9 mouse cellular contexts compared by ENCODE assay signal in genomic region chr7:79810611-79811506, GRCm38 (mm10). TPM values are rescaled to one million over a fixed set of nuclear protein-coding genes. Genes with fewer than 3 reads are reported as not detected.
DNase-seq lines count a peak whose midpoint lies in the region; ATAC-seq lines count a peak whose summit lies in the region.
"Had no signal": no experiment of that assay in that cellular context is flagged by ENCODE, and none has a peak within 500 bp of the region (broad histone marks: within the 10 kb centered on the region; RNA-seq: fewer than 3 reads in every experiment).

Gene Mesp2 (plus strand): TSS chr7:79810727.

- H3K4me1 ChIP-seq in forebrain, embryonic 14.5 days (ENCODE audit: control insufficient read depth, insufficient read depth, low read length), result no peaks in the 10 kb centered on the region
- no peaks in the 10 kb centered on the region; the same call in 1 of the 2 replicates for H3K4me1 ChIP-seq in liver, embryonic 16.5 days (ENCODE audit: control insufficient read depth, low read depth, low read length)
- 0 out of 2 replicates have a peak, but pooled peaks cover 7% of the 10 kb centered on the region for H3K4me1 ChIP-seq in neural tube, embryonic 12.5 days
- peaks cover 6% of the 10 kb centered on the region; the same call in 1 of the 2 replicates for H3K4me1 ChIP-seq in stomach, embryonic 14.5 days (ENCODE audit: control insufficient read depth, insufficient read depth, low read length)

- no peaks in the 10 kb centered on the region for H3K9me3 ChIP-seq in forebrain, embryonic 14.5 days (replicated peaks; ENCODE audit: control insufficient read depth, low read length)
- no peaks in the 10 kb centered on the region for H3K9me3 ChIP-seq in liver, embryonic 16.5 days (replicated peaks; ENCODE audit: control insufficient read depth, low read length)
- H3K9me3 ChIP-seq in neural tube, embryonic 12.5 days, result no peaks in the 10 kb centered on the region
- no peaks in the 10 kb centered on the region for H3K9me3 ChIP-seq in stomach, embryonic 14.5 days (ENCODE audit: control insufficient read depth, low read depth, low read length)
- H3K9me3 ChIP-seq: G1E had no signal

- no peaks in the 10 kb centered on the region for H3K36me3 ChIP-seq in forebrain, embryonic 14.5 days (ENCODE audit: control insufficient read depth, insufficient read depth, low read length)
- H3K36me3 ChIP-seq in liver, embryonic 16.5 days (ENCODE audit: control insufficient read depth, insufficient read depth), result no peaks in the 10 kb centered on the region
- no peaks in the 10 kb centered on the region for H3K36me3 ChIP-seq in neural tube, embryonic 12.5 days
- no peaks in the 10 kb centered on the region for H3K36me3 ChIP-seq in stomach, embryonic 14.5 days (ENCODE audit: control insufficient read depth, insufficient read depth, low read length)
- H3K36me3 ChIP-seq: G1E had no signal

- no peak within 1 kb of the TSS for H3K27ac ChIP-seq in forebrain, embryonic 14.5 days (ENCODE audit: low read depth, low read length)
- H3K27ac ChIP-seq in liver, embryonic 16.5 days (ENCODE audit: low read length), result no peak within 1 kb of the TSS
- no peak within 1 kb of the TSS for H3K27ac ChIP-seq in neural tube, embryonic 12.5 days
- H3K27ac ChIP-seq in stomach, embryonic 14.5 days (ENCODE audit: low read length), result no peak within 1 kb of the TSS

- H3K4me3 ChIP-seq in forebrain, embryonic 14.5 days (ENCODE audit: low read depth, low read length), result peak within 1 kb of the TSS; percentile 32
- peak within 1 kb of the TSS; percentile 28 for H3K4me3 ChIP-seq in liver, embryonic 16.5 days (ENCODE audit: low read depth, low read length)
- H3K4me3 ChIP-seq in neural tube, embryonic 12.5 days, result peak within 1 kb of the TSS; percentile 33
- peak within 1 kb of the TSS; percentile 28 for H3K4me3 ChIP-seq in stomach, embryonic 14.5 days (ENCODE audit: low read depth, low read length)

- peak; percentile 85 for ATAC-seq in forebrain, embryonic 14.5 days
- peak; percentile 16; the same call in 1 of the 2 replicates for ATAC-seq in liver, embryonic 16.5 days (ENCODE audit: low read depth)
- peak; percentile 72 for ATAC-seq in neural tube, embryonic 12.5 days (ENCODE audit: low FRiP score, low read depth)
- ATAC-seq in stomach, embryonic 14.5 days (ENCODE audit: insufficient number of reproducible peaks, insufficient read depth, low FRiP score, low read depth), result peak; percentile 51; the same call in 1 of the 2 replicates

- peak within 1 kb of the TSS; percentile 58 for H3K4me2 ChIP-seq in forebrain, embryonic 14.5 days (ENCODE audit: low read length)
- peak within 1 kb of the TSS; percentile 51 for H3K4me2 ChIP-seq in liver, embryonic 16.5 days (ENCODE audit: low read depth, low read length)
- H3K4me2 ChIP-seq in neural tube, embryonic 12.5 days (replicated peaks), result peak within 1 kb of the TSS; percentile 61
- peak within 1 kb of the TSS; percentile 64 for H3K4me2 ChIP-seq in stomach, embryonic 14.5 days (replicated peaks; ENCODE audit: low read depth, low read length)

- peaks cover 8% of the 10 kb centered on the region; the same call in 1 of the 2 replicates for H3K27me3 ChIP-seq in forebrain, embryonic 14.5 days (replicated peaks; ENCODE audit: control insufficient read depth, insufficient read depth, low read length)
- peaks cover 16% of the 10 kb centered on the region for H3K27me3 ChIP-seq in liver, embryonic 16.5 days (ENCODE audit: control insufficient read depth, insufficient read depth, low read depth, low read length)
- peaks cover 16% of the 10 kb centered on the region for H3K27me3 ChIP-seq in neural tube, embryonic 12.5 days (replicated peaks)
- peaks cover 6% of the 10 kb centered on the region; the same call in 1 of the 2 replicates for H3K27me3 ChIP-seq in stomach, embryonic 14.5 days (ENCODE audit: control insufficient read depth, insufficient read depth, low read length)

- peak within 1 kb of the TSS; percentile 64 for H3K9ac ChIP-seq in forebrain, embryonic 14.5 days (ENCODE audit: low read length)
- no peak within 1 kb of the TSS; the same call in 1 of the 2 replicates for H3K9ac ChIP-seq in liver, embryonic 16.5 days (ENCODE audit: low read depth, low read length)
- H3K9ac ChIP-seq in neural tube, embryonic 12.5 days, result peak within 1 kb of the TSS; percentile 58
- H3K9ac ChIP-seq in stomach, embryonic 14.5 days (replicated peaks; ENCODE audit: low read depth, low read length), result no peak within 1 kb of the TSS

- DNase-seq in urinary bladder, adult 18-20 months (ENCODE audit: low spot score in 2 of 2), result peak; percentile 51 to 57
- DNase-seq in urinary bladder, postnatal 10 days (ENCODE audit: low spot score), result no peak
- peak; percentile 86 for DNase-seq in forebrain, embryonic 14.5 days (ENCODE audit: low spot score)
- DNase-seq in heart, postnatal 25 days (ENCODE audit: low spot score), result peak; percentile 46
- DNase-seq in kidney, postnatal 36 days, result peak; percentile 70 to 90

- intact Hi-C loops in heart, postnatal 25 days (cut with DNase I), result no loop called here

- 21% methylated on average over 71 of the region's 71 CpGs for WGBS in forebrain, embryonic 14.5 days
- WGBS in liver, embryonic 16.5 days (ENCODE audit: insufficient replicate concordance), result 10% methylated on average over 71 of the region's 71 CpGs
- 17% methylated on average over 71 of the region's 71 CpGs for WGBS in neural tube, embryonic 12.5 days
- 10% methylated on average over 69 of the region's 71 CpGs for WGBS in stomach, embryonic 14.5 days

RNA-seq across cellular contexts. Expression of gene Mesp2, which starts in this region (rescaled TPM):
- 1.9 and 2.2 TPM in 2 replicates for polyA plus RNA-seq in forebrain, embryonic 14.5 days (2014; fragmentation: Nextera tagmentation; extraction: Ambion mirVana)
- total RNA-seq in heart, postnatal 25 days (2021), result under 1 TPM in 1 of 2 experiments, not detected in 1; 0.17 TPM
- 0.07 TPM in 1 of 2 replicates, not detected in the other for polyA plus RNA-seq in liver, embryonic 16.5 days (2015; fragmentation: Nextera tagmentation; extraction: Ambion mirVana)
- 0.44 and 0.52 TPM in 2 replicates for polyA plus RNA-seq in neural tube, embryonic 12.5 days (2016; fragmentation: Nextera tagmentation; extraction: Ambion mirVana)
- polyA plus RNA-seq in stomach, embryonic 14.5 days (2014; fragmentation: Nextera tagmentation; extraction: Ambion mirVana), result 0.55 and 1.2 TPM in 2 replicates
- total RNA-seq: G1E had no signal
- polyA plus RNA-seq: G1E had no signal

Comparison
In these comparisons a context has a peak if more than half of its experiments do, and no peak if none do; other contexts are left out.
1. Peak in DNase-seq in heart, postnatal 25 days; RNA of the gene not detected or under 1 TPM.
2. Peak in ATAC-seq, H3K4me3 ChIP-seq and H3K4me2 ChIP-seq in liver, embryonic 16.5 days; RNA of the gene not detected or under 1 TPM.
3. Peak in ATAC-seq, H3K4me3 ChIP-seq, H3K9ac ChIP-seq and H3K4me2 ChIP-seq in neural tube, embryonic 12.5 days; RNA of the gene not detected or under 1 TPM.
4. ATAC-seq: peak in every context shown above with its lines; median percentile 85 in forebrain, embryonic 14.5 days; 72 in neural tube, embryonic 12.5 days; 51 in stomach, embryonic 14.5 days; 16 in liver, embryonic 16.5 days.